In the genomic region with DNA sequence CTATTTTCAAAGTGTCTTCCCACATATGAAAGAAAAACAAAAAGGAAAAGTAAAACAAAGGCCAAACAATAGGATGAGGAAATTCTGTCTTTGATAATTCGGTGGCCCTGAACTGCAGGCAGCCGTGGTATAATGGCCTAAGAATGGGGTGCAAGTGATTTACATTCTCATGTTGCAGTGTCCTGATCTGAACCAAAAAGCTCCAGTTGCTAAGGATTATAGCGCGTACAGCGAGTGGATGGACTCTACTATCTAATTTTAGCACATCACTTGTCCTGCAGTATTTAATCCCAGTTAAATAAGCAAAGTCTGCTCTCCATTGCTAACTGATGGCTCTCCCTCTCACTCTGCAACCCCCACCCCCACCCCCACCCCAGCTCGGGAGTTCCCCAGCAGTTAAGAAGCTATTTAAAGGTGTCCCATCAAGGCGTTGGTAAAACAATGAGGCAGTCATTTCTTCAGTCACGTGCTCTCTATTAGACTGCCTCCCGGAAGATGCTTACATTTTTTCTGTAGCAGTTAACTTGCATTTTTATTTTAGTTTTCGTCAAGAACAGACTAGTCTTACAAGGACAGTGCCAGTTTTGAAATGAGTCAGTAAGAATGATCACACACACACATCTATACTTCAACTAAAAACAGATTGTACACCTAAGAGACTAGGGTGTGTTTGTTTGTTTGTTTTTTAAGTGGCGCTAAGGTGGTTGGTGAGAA, we compare ENCODE assay signal across 22 mouse cellular contexts. TPM values are rescaled to one million over a fixed set of nuclear protein-coding genes. Genes with fewer than 3 reads are reported as not detected.
DNase-seq lines count a peak whose midpoint lies in the region; ATAC-seq and TF ChIP-seq lines count a peak whose summit lies in the region.
"Had no signal": no experiment of that assay in that cellular context is flagged by ENCODE, and none has a peak within 500 bp of the region (broad histone marks: within the 10 kb centered on the region; RNA-seq: fewer than 3 reads in every experiment).

No protein-coding gene starts in this region.

- H3K4me2 ChIP-seq in heart, embryonic 13.5 days = peak overlapping the region; percentile 45
- H3K4me2 ChIP-seq in lung, postnatal 0 days (replicated peaks; ENCODE audit: low read depth, low read length) = no peak overlapping the region
- H3K4me2 ChIP-seq: embryonic facial prominence, embryonic 12.5 days; midbrain, embryonic 11.5 days; neural tube, embryonic 13.5 days had no signal

- no peak for ATAC-seq in heart, embryonic 13.5 days (ENCODE audit: extremely low read depth, insufficient number of reproducible peaks, low FRiP score, low TSS enrichment)
- ATAC-seq in inflammation-experienced regulatory T-cells, adult 6 months = peak; percentile 67
- ATAC-seq in lung, postnatal 0 days = no peak
- ATAC-seq: forebrain, postnatal 0 days; hindbrain, postnatal 0 days; liver, postnatal 0 days had no signal

- no peak overlapping the region for H3K4me3 ChIP-seq in heart, embryonic 13.5 days
- no peak overlapping the region for H3K4me3 ChIP-seq in lung, postnatal 0 days (ENCODE audit: low read depth, low read length)
- H3K4me3 ChIP-seq: embryonic facial prominence, embryonic 12.5 days; neural tube, embryonic 13.5 days had no signal

- no peaks in the 10 kb centered on the region for H3K9me3 ChIP-seq in heart, embryonic 13.5 days
- H3K9me3 ChIP-seq in lung, postnatal 0 days (ENCODE audit: low read length) = no peaks in the 10 kb centered on the region
- H3K9me3 ChIP-seq: embryonic facial prominence, embryonic 12.5 days; neural tube, embryonic 13.5 days had no signal

- WGBS in heart, embryonic 13.5 days = 40% methylated on average over 11 of the region's 11 CpGs
- WGBS in lung, postnatal 0 days = 39% methylated on average over 11 of the region's 11 CpGs

- no peak for DNase-seq in heart, adult 9 months (ENCODE audit: low spot score in 2 of 2)
- DNase-seq in A20 (ENCODE audit: low read depth, low spot score) = peak; percentile 91
- peak; percentile 50 for DNase-seq in CD4-positive, CD25-positive, alpha-beta regulatory T cell, adult 2 months (ENCODE audit: low read depth, low spot score)
- DNase-seq in lung, postnatal 0 days (ENCODE audit: low spot score) = no peak
- no peak for DNase-seq in right cerebral cortex, adult 2 months (ENCODE audit: low spot score in 2 of 2)
- DNase-seq in adrenal gland, adult 18-20 months (ENCODE audit: low spot score in 2 of 2) = no peak
- DNase-seq: adrenal gland, postnatal 14 days; cerebellum, adult 18-20 months; forebrain, postnatal 0 days; kidney, adult 2 months; kidney, postnatal 36 days; layer of hippocampus, adult 9-11 months; liver; liver, postnatal 0 days; lung, postnatal 4 days; thymus, postnatal 36 days had no signal

- no peak for TF ChIP-seq CTCF in lung, postnatal 0 days (IDR thresholded peaks at IDR 0.05)

- no peaks in the 10 kb centered on the region for H3K27me3 ChIP-seq in heart, embryonic 13.5 days (replicated peaks)
- H3K27me3 ChIP-seq in lung, postnatal 0 days (replicated peaks; ENCODE audit: insufficient read depth, low read length) = no peaks in the 10 kb centered on the region
- H3K27me3 ChIP-seq: embryonic facial prominence, embryonic 12.5 days; neural tube, embryonic 13.5 days had no signal

- peak overlapping the region; percentile 42; the same call in 1 of the 2 replicates for H3K27ac ChIP-seq in heart, embryonic 13.5 days (replicated peaks)
- no peak overlapping the region for H3K27ac ChIP-seq in lung, postnatal 0 days (ENCODE audit: low read length)
- H3K27ac ChIP-seq: embryonic facial prominence, embryonic 12.5 days; hindbrain, postnatal 0 days; neural tube, embryonic 13.5 days had no signal

- no peaks in the 10 kb centered on the region for H3K36me3 ChIP-seq in heart, embryonic 13.5 days
- H3K36me3 ChIP-seq in lung, postnatal 0 days (ENCODE audit: insufficient read depth, low read length) = no peaks in the 10 kb centered on the region
- H3K36me3 ChIP-seq: embryonic facial prominence, embryonic 12.5 days; neural tube, embryonic 13.5 days had no signal

- H3K4me1 ChIP-seq in heart, embryonic 13.5 days = peaks cover 23% of the 10 kb centered on the region
- H3K4me1 ChIP-seq in lung, postnatal 0 days (ENCODE audit: insufficient read depth, low read depth, low read length) = 0 out of 2 replicates have a peak, but pooled peaks cover 3% of the 10 kb centered on the region

- no peak overlapping the region for H3K9ac ChIP-seq in heart, embryonic 13.5 days
- no peak overlapping the region for H3K9ac ChIP-seq in lung, postnatal 0 days (replicated peaks; ENCODE audit: low read depth)
- H3K9ac ChIP-seq: embryonic facial prominence, embryonic 12.5 days; forebrain, postnatal 0 days; liver, postnatal 0 days; neural tube, embryonic 13.5 days had no signal

- TF ChIP-seq EP300 in lung, postnatal 0 days (IDR thresholded peaks at IDR 0.05) = no peak

RNA-seq across cellular contexts. Expression of a gene that starts 40.4 kb away (rescaled TPM):
- 8.1 and 8.6 TPM in 2 replicates for polyA plus RNA-seq in heart, embryonic 13.5 days (2015; fragmentation: Nextera tagmentation; extraction: Ambion mirVana)
- 10 to 100 TPM; 10.9 to 17.8 (median 14.3) TPM for polyA plus RNA-seq in inflammation-experienced regulatory T-cells, adult 6 months (2017; shearing (Covaris generic))
- 12.9 and 13.5 TPM in 2 replicates for polyA plus RNA-seq in lung, postnatal 0 days (2015; fragmentation: Nextera tagmentation; extraction: Ambion mirVana)
- total RNA-seq in adrenal gland, adult 18-20 months (2021) = 10 to 100 TPM; 12.8 to 19.9 TPM

Comparison
In these comparisons a context has a peak if more than half of its experiments do, and no peak if none do; other contexts are left out.
1. DNase-seq: peak in A20 (single experiment) and CD4-positive, CD25-positive, alpha-beta regulatory T cell, adult 2 months (single experiment); none in heart, adult 9 months (0 of 2), lung, postnatal 0 days (single experiment), right cerebral cortex, adult 2 months (0 of 2) and adrenal gland, adult 18-20 months (0 of 2).